Mouse (Mus musculus): ENCODE data around the gene Hectd1. TPM values are rescaled to one million over a fixed set of nuclear protein-coding genes. Genes with fewer than 3 reads are reported as not detected.

Hectd1 gene
- polyA plus RNA-seq, 1 experiment from 2014 or later, result 24.7 TPM

DNA sequence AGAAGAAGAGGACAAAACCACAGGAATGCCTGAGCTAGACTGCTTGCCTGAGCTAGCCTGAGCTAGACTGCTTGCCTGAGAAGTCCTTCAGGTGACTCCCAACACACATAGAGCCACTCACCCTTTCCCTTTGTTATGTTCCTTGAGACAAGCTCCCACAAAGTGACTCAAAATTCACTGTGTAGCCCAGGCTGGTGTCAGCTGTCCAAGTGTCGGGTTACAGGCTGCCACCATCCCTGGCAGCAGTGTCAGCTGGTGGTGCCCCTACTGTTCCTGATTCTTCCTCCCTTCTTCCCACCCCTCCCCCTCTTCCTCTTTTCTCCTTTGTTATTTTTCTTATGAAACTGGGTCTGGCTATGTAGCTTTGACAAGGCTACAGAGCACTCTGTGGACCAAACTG, 125.5 kb downstream of the Hectd1 start:
- 74% methylated on average over 1 of the region's 1 CpGs for WGBS
- H3K4me2 ChIP-seq (replicated peaks; ENCODE audit: low read depth), result no peak overlapping the region
- H3K4me3 ChIP-seq (ENCODE audit: low read depth, low read length), result no peak overlapping the region
- H3K36me3 ChIP-seq (ENCODE audit: control insufficient read depth, insufficient read depth, low read length), result no peaks in the 10 kb centered on the region
- ATAC-seq (ENCODE audit: low FRiP score, low TSS enrichment), result no peak
- no peak overlapping the region for H3K27ac ChIP-seq (replicated peaks)
- H3K9me3 ChIP-seq (ENCODE audit: control insufficient read depth, low read length), result no peaks in the 10 kb centered on the region
- H3K27me3 ChIP-seq (ENCODE audit: control insufficient read depth, insufficient read depth, low read length), result no peaks in the 10 kb centered on the region
- no peak for DNase-seq (ENCODE audit: low spot score)
- no peaks in the 10 kb centered on the region for H3K4me1 ChIP-seq (replicated peaks; ENCODE audit: control insufficient read depth, insufficient read depth)
- no peak overlapping the region for H3K9ac ChIP-seq (ENCODE audit: low read length)
- TF ChIP-seq CTCF (IDR thresholded peaks at IDR 0.05; ENCODE audit: low read depth) (no peak), EP300 (optimal IDR thresholded peaks at IDR 0.05) (no peak)

DNA sequence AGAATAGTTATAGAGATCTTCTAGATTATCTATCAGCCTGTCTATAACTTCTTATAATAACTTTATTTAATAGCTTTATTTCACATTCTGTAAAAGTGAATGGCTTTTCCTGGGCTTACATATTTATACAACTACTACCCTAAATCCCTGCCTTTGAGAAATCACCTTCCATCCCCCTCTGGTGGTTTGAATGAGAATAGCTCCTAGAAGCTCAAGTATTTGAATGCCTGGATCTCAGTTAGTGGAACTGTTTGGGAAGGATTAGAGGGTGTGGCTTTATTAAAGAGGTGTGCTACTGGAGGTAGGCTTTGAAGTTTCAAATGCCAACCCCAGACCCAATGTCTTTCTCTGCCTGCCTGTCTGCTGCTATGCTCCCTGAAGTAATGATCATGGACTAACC, 127.6 kb downstream of the Hectd1 start:
- H3K36me3 ChIP-seq (ENCODE audit: control insufficient read depth, insufficient read depth, low read length), result no peaks in the 10 kb centered on the region
- no peak overlapping the region for H3K27ac ChIP-seq (replicated peaks)
- TF ChIP-seq EP300 (optimal IDR thresholded peaks at IDR 0.05) (no peak), CTCF (IDR thresholded peaks at IDR 0.05; ENCODE audit: low read depth) (peak; percentile 36)
- H3K4me1 ChIP-seq (replicated peaks; ENCODE audit: control insufficient read depth, insufficient read depth), result no peaks in the 10 kb centered on the region
- no peak for DNase-seq (ENCODE audit: low spot score)
- H3K9me3 ChIP-seq (ENCODE audit: control insufficient read depth, low read length), result no peaks in the 10 kb centered on the region
- H3K4me2 ChIP-seq (replicated peaks; ENCODE audit: low read depth), result no peak overlapping the region
- no peaks in the 10 kb centered on the region for H3K27me3 ChIP-seq (ENCODE audit: control insufficient read depth, insufficient read depth, low read length)
- no peak overlapping the region for H3K4me3 ChIP-seq (ENCODE audit: low read depth, low read length)
- no peak overlapping the region for H3K9ac ChIP-seq (ENCODE audit: low read length)
- ATAC-seq (ENCODE audit: low FRiP score, low TSS enrichment), result no peak

DNA sequence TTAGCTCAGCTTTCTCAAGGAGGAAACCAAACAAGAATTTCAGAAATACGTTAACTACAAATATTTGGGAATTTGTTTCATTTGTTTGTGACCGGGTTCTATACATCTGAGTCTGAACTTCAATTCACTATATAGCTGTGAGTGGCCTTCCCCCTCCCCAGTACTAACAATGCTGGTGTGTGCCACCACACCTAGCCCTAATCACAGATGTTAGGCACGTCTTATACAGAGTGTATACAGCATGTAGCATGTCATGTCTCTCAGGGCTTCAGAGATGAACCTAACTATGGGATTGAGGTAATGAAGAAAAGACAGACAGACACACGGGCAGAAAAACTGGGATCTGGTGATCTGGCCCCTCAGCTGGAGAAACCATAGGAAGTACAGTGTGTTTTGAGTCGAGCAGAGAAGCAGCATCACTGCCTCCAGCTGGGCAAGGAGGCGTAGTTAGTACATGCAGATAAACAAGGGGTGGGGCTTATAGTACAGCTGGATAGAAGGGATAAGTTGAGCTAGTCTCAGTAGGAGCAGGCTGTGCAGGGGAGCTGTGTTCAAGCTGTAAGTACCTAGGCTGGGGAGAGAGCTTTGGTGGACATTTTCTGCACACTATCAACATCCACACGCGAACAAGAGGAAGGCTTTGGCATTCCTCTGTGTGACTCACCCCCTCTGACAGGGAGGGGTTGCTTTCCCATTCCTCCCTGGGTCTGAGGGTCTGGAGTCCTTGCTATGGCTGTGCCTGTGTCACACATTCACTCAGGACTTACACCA, 129.5 kb downstream of the Hectd1 start:
- no peak for DNase-seq (ENCODE audit: low spot score)
- Histone ChIP-seq H3K4me2 (replicated peaks; ENCODE audit: low read depth) (no peak overlapping the region), H3K36me3 (ENCODE audit: control insufficient read depth, insufficient read depth, low read length) (no peaks in the 10 kb centered on the region), H3K27me3 (ENCODE audit: control insufficient read depth, insufficient read depth, low read length) (no peaks in the 10 kb centered on the region), H3K27ac (replicated peaks) (peak overlapping the region; percentile 30; the same call in 1 of the 2 replicates), H3K4me3 (ENCODE audit: low read depth, low read length) (no peak overlapping the region), H3K9me3 (ENCODE audit: control insufficient read depth, low read length) (no peaks in the 10 kb centered on the region), H3K4me1 (replicated peaks; ENCODE audit: control insufficient read depth, insufficient read depth) (no peaks in the 10 kb centered on the region), H3K9ac (ENCODE audit: low read length) (no peak overlapping the region)
- peak; percentile 12; the same call in 1 of the 2 replicates for TF ChIP-seq CTCF (IDR thresholded peaks at IDR 0.05; ENCODE audit: low read depth)
- no peak for TF ChIP-seq EP300 (optimal IDR thresholded peaks at IDR 0.05)
- 37% methylated on average over 8 of the region's 8 CpGs for WGBS
- peak; percentile 54 for ATAC-seq (ENCODE audit: low FRiP score, low TSS enrichment)

DNA sequence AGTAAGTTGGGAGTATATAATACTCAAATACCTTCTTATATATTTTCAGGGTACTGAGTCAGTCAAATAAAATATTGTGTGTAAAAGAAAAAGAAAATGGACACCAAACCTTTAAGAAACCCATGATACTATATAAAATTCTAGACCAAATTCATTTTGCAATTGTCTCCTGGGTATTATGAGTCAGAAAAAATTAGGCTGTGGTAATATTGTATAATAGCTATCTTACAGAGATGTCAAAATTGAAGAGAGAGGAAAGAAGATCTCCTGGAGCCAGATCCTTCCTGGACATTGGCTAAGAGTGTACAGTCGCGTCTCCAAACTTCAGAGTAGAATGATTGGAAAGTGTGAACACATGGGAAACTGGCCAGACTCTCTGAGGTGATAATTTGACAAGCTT, 133.2 kb downstream of the Hectd1 start:
- H3K4me3 ChIP-seq (ENCODE audit: low read depth, low read length), result no peak overlapping the region
- no peak overlapping the region for H3K27ac ChIP-seq (replicated peaks)
- no peaks in the 10 kb centered on the region for H3K27me3 ChIP-seq (ENCODE audit: control insufficient read depth, insufficient read depth, low read length)
- no peaks in the 10 kb centered on the region for H3K4me1 ChIP-seq (replicated peaks; ENCODE audit: control insufficient read depth, insufficient read depth)
- no peak overlapping the region for H3K4me2 ChIP-seq (replicated peaks; ENCODE audit: low read depth)
- TF ChIP-seq EP300 (optimal IDR thresholded peaks at IDR 0.05) (no peak), CTCF (IDR thresholded peaks at IDR 0.05; ENCODE audit: low read depth) (no peak)
- H3K36me3 ChIP-seq (ENCODE audit: control insufficient read depth, insufficient read depth, low read length), result no peaks in the 10 kb centered on the region
- WGBS, result 91% methylated on average over 2 of the region's 2 CpGs
- no peak for ATAC-seq (ENCODE audit: low FRiP score, low TSS enrichment)
- no peak for DNase-seq (ENCODE audit: low spot score)
- H3K9me3 ChIP-seq (ENCODE audit: control insufficient read depth, low read length), result no peaks in the 10 kb centered on the region
- no peak overlapping the region for H3K9ac ChIP-seq (ENCODE audit: low read length)

DNA sequence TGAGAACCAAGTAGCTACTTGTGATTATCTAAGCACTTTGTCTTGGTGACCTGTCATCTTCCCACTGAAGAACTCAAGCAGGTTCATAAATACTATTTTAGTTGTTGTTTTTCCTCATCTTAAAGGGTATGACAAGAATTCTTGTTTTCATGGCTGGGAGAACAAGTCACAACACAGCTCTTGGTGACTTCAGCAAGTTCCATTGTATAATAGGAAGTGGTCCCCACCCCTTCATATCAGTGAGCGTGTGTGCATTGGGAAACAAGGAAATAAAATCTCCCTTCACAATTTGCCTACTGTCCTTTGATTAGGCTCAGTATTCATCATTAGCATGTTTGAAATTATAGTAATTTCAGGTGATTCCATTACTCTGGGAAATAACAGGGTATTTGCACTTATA, 134.4 kb downstream of the Hectd1 start:
- H3K36me3 ChIP-seq (ENCODE audit: control insufficient read depth, insufficient read depth, low read length), result no peaks in the 10 kb centered on the region
- H3K9ac ChIP-seq (ENCODE audit: low read length), result no peak overlapping the region
- 54% methylated on average over 1 of the region's 1 CpGs for WGBS
- ATAC-seq (ENCODE audit: low FRiP score, low TSS enrichment) (no peak), DNase-seq (ENCODE audit: low spot score) (no peak)
- H3K4me1 ChIP-seq (replicated peaks; ENCODE audit: control insufficient read depth, insufficient read depth), result no peaks in the 10 kb centered on the region
- 0 out of 2 replicates have a peak overlapping the region, but pooled peaks have one; percentile 76 for H3K27ac ChIP-seq (replicated peaks)
- H3K4me3 ChIP-seq (ENCODE audit: low read depth, low read length), result no peak overlapping the region
- no peaks in the 10 kb centered on the region for H3K9me3 ChIP-seq (ENCODE audit: control insufficient read depth, low read length)
- H3K4me2 ChIP-seq (replicated peaks; ENCODE audit: low read depth), result no peak overlapping the region
- TF ChIP-seq EP300 (optimal IDR thresholded peaks at IDR 0.05), result no peak
- TF ChIP-seq CTCF (IDR thresholded peaks at IDR 0.05; ENCODE audit: low read depth), result no peak
- H3K27me3 ChIP-seq (ENCODE audit: control insufficient read depth, insufficient read depth, low read length), result no peaks in the 10 kb centered on the region

DNA sequence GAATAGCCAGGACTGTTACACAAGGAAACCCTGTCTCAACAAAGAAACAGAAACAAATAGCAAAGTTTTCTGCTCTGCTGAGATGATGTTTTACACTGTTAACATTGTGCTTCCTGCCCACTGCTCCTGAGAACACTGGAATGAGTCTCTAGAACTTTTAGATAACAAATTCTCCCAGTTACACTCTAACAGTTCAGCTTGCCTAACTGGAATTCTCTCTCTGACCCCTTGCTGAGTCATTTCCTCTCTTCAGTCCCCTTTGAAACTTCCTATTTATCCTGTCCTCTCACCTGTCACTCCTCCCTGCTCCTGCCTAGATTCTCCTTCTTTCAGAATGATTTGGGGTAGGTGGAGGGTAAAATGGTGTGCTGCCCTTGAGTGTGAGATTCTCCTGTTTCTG, 135.2 kb downstream of the Hectd1 start:
- H3K9me3 ChIP-seq (ENCODE audit: control insufficient read depth, low read length), result no peaks in the 10 kb centered on the region
- H3K27me3 ChIP-seq (ENCODE audit: control insufficient read depth, insufficient read depth, low read length), result no peaks in the 10 kb centered on the region
- ATAC-seq (ENCODE audit: low FRiP score, low TSS enrichment) (no peak), DNase-seq (ENCODE audit: low spot score) (no peak)
- H3K9ac ChIP-seq (ENCODE audit: low read length), result no peak overlapping the region
- H3K4me2 ChIP-seq (replicated peaks; ENCODE audit: low read depth), result no peak overlapping the region
- no peaks in the 10 kb centered on the region for H3K36me3 ChIP-seq (ENCODE audit: control insufficient read depth, insufficient read depth, low read length)
- TF ChIP-seq CTCF (IDR thresholded peaks at IDR 0.05; ENCODE audit: low read depth) (no peak), EP300 (optimal IDR thresholded peaks at IDR 0.05) (no peak)
- H3K4me3 ChIP-seq (ENCODE audit: low read depth, low read length), result no peak overlapping the region
- peak overlapping the region; percentile 76 for H3K27ac ChIP-seq (replicated peaks)
- H3K4me1 ChIP-seq (replicated peaks; ENCODE audit: control insufficient read depth, insufficient read depth), result no peaks in the 10 kb centered on the region

Other genes starting within 250 kb of the Hectd1 start
- gene Coch, start 236.2 kb downstream of the Hectd1 start, polyA plus RNA-seq (2015; fragmentation: Nextera tagmentation; extraction: Ambion mirVana), result 0.50 and 0.61 TPM in 2 replicates
- gene Ap4s1, start 138.5 kb downstream of the Hectd1 start, polyA plus RNA-seq (2015; fragmentation: Nextera tagmentation; extraction: Ambion mirVana), result 28.8 and 30.3 TPM in 2 replicates
- gene Strn3, start 137.6 kb downstream of the Hectd1 start, polyA plus RNA-seq (2015; fragmentation: Nextera tagmentation; extraction: Ambion mirVana), result 25.7 and 26.0 TPM in 2 replicates
- gene Heatr5a, start 141.8 kb upstream of the Hectd1 start, polyA plus RNA-seq (2015; fragmentation: Nextera tagmentation; extraction: Ambion mirVana), result 4.1 and 4.5 TPM in 2 replicates
- gene Dtd2, start 177.0 kb upstream of the Hectd1 start, polyA plus RNA-seq (2015; fragmentation: Nextera tagmentation; extraction: Ambion mirVana), result 22.5 and 23.1 TPM in 2 replicates
- not detected in 2 replicates for gene Gpr33, start 198.5 kb upstream of the Hectd1 start, polyA plus RNA-seq (2015; fragmentation: Nextera tagmentation; extraction: Ambion mirVana)